Mouse (Mus musculus): ENCODE data around the gene Copg1. TPM values are rescaled to one million over a fixed set of nuclear protein-coding genes. Genes with fewer than 3 reads are reported as not detected.

Gene Copg1
- polyA plus RNA-seq (2011; ENCODE audit: insufficient read depth, insufficient read length, low read depth, missing spikeins), result 73.3 and 74.5 TPM in 2 replicates

DNA sequence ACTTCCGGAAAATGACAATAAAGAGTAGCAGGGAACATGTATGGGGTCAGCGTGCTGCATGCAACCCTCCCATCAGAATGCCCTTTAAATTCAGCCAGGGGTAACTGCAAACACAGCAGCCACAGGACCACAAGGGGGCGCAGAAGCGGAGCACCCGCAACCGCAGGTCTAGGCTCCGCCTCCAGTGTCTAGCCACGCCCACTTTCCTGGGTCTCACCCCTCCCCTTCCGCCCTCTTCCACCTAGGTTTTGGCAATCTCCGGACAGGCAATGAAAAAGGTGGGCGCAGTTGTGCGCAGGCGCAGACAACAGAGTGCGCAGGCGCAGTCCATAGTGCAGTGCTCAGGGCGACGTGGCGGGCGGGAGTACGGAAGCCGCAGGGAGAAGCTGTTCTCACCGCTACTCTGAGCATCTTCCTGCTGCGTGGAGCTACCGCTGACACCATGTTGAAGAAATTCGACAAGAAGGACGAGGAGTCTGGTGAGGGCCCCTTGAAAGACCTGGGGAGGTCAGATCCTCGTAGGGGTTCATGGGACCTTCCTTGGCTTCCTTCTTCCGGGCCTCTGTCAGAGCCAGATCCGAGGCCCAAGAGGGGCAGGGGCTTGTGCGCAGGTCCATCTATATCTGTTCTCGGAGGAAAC, at the start of gene Copg1:
Copg1 (plus strand) TSS at position 221 of the 640 bp plus-strand sequence.
- TF ChIP-seq POLR2A (IDR thresholded peaks at IDR 0.05; ENCODE audit: insufficient read depth, low read length) (peak; percentile 69), CTCF (IDR thresholded peaks at IDR 0.05; ENCODE audit: low read depth, low read length) (peak; percentile 96), EP300 (IDR thresholded peaks at IDR 0.05; ENCODE audit: insufficient read depth, low read depth, low read length) (no peak)

DNA sequence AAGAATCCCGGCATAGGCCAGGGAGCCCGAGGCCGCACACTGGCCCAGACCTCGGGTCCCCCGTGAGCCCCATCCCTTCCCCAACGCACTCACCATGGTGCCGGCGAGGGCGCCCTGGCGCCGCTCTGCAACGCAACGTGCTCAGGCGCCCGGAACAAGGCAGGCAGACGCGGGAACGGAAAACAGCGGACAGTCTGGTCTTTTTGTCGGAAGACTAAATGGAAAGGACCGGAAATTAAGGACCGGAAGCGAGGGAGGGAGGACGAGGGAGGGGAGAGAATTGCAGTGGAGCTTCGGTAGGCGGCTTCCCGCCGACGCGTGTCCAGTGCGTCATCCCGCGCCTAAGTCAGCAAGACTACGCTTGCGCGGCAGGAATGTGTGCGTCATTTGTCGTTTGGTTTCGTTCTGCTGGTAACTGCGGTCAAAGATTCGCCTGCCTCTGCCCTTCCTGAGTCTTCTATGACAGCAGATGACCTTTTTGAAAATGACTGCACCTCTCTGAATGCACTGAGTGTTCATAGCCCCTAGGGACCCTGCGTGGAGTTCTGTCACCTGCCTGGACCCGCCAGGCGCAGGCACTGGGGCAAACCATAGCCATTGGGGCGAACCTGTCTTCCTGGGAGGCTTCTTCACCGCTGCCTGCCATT, 48.9 kb upstream of the Copg1 start, which contains the start of gene Isy1:
Isy1 (minus strand) TSS at position 248 of the 647 bp plus-strand sequence.
- Histone ChIP-seq H3K4me3 (ENCODE audit: low read depth, low read length) (peak within 1 kb of the TSS; percentile 96), H3K27me3 (ENCODE audit: control insufficient read depth, insufficient read depth, low read length, poor library complexity, severe bottlenecking) (no peaks in the 10 kb centered on the region), H3K36me3 (ENCODE audit: control insufficient read depth, insufficient read depth, low read length, poor library complexity, severe bottlenecking) (peaks cover 14% of the 10 kb centered on the region), H3K4me1 (ENCODE audit: control insufficient read depth, insufficient read depth, low read length) (no peaks in the 10 kb centered on the region), H3K27ac (ENCODE audit: insufficient read depth, low read length) (peak within 1 kb of the TSS; percentile 51), H3K9ac (ENCODE audit: low read depth, poor library complexity, severe bottlenecking) (peak within 1 kb of the TSS; percentile 80), H3K9me3 (replicated peaks; ENCODE audit: control insufficient read depth, insufficient read depth, low read length, poor library complexity, severe bottlenecking) (no peaks in the 10 kb centered on the region)
- TF ChIP-seq POLR2A (IDR thresholded peaks at IDR 0.05; ENCODE audit: insufficient read depth, low read length), result peak; percentile 50
- peak; percentile 72 for TF ChIP-seq EP300 (IDR thresholded peaks at IDR 0.05; ENCODE audit: insufficient read depth, low read depth, low read length)
- no peak for TF ChIP-seq CTCF (IDR thresholded peaks at IDR 0.05; ENCODE audit: low read depth, low read length)

More for the DNA sequence above, at the start of gene Copg1:
- H3K9ac ChIP-seq (ENCODE audit: low read depth, poor library complexity, severe bottlenecking), result peak within 1 kb of the TSS; percentile 69
- no peaks in the 10 kb centered on the region for H3K9me3 ChIP-seq (replicated peaks; ENCODE audit: control insufficient read depth, insufficient read depth, low read length, poor library complexity, severe bottlenecking)
- no peak within 1 kb of the TSS for H3K27ac ChIP-seq (ENCODE audit: insufficient read depth, low read length)
- peak within 1 kb of the TSS; percentile 82 for H3K4me3 ChIP-seq (ENCODE audit: low read depth, low read length)
- peaks cover 4% of the 10 kb centered on the region; the same call in 1 of the 2 replicates for H3K36me3 ChIP-seq (ENCODE audit: control insufficient read depth, insufficient read depth, low read length, poor library complexity, severe bottlenecking)
- H3K27me3 ChIP-seq (ENCODE audit: control insufficient read depth, insufficient read depth, low read length, poor library complexity, severe bottlenecking), result no peaks in the 10 kb centered on the region
- H3K4me1 ChIP-seq (ENCODE audit: control insufficient read depth, insufficient read depth, low read length), result no peaks in the 10 kb centered on the region

DNA sequence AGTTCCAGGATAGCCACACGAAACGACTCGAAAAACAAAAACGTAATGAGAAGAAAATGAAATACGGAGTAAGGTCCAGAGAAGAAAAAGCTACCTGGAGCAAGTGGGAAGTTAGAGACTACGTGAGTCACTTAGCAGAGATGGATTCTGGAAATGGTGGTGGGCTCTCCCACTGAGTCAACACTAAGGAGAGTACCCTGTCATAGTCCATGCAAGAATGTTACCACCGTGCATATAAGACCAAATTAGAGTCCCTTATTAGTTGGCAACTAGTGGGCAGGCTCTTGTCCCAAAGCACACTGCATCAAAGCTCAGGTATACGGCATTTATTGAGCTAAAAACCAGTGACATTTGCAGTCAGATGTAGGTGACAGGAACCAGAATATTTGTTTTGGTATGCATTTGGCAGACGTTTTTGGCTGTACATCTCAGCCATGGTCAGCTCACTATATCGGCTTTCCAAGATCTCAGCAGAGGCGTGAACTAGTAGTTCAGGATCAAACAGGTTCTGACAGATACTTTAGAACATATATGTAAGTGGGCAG, 47.7 kb upstream of the Copg1 start:
- H3K27ac ChIP-seq (ENCODE audit: insufficient read depth, low read length), result no peak overlapping the region
- H3K9me3 ChIP-seq (replicated peaks; ENCODE audit: control insufficient read depth, insufficient read depth, low read length, poor library complexity, severe bottlenecking), result no peaks in the 10 kb centered on the region
- TF ChIP-seq POLR2A (IDR thresholded peaks at IDR 0.05; ENCODE audit: insufficient read depth, low read length) (no peak), CTCF (IDR thresholded peaks at IDR 0.05; ENCODE audit: low read depth, low read length) (no peak), EP300 (IDR thresholded peaks at IDR 0.05; ENCODE audit: insufficient read depth, low read depth, low read length) (no peak)
- H3K36me3 ChIP-seq (ENCODE audit: control insufficient read depth, insufficient read depth, low read length, poor library complexity, severe bottlenecking), result peaks cover 24% of the 10 kb centered on the region
- H3K4me3 ChIP-seq (ENCODE audit: low read depth, low read length), result no peak overlapping the region
- no peaks in the 10 kb centered on the region for H3K27me3 ChIP-seq (ENCODE audit: control insufficient read depth, insufficient read depth, low read length, poor library complexity, severe bottlenecking)
- H3K9ac ChIP-seq (ENCODE audit: low read depth, poor library complexity, severe bottlenecking), result peak overlapping the region; percentile 8; the same call in 1 of the 2 replicates
- H3K4me1 ChIP-seq (ENCODE audit: control insufficient read depth, insufficient read depth, low read length), result no peaks in the 10 kb centered on the region

- H3K9me3 ChIP-seq (replicated peaks; ENCODE audit: control insufficient read depth, insufficient read depth, low read length, poor library complexity, severe bottlenecking), result no peaks in the 10 kb centered on the region
- no peaks in the 10 kb centered on the region for H3K27me3 ChIP-seq (ENCODE audit: control insufficient read depth, insufficient read depth, low read length, poor library complexity, severe bottlenecking)
- H3K4me1 ChIP-seq (ENCODE audit: control insufficient read depth, insufficient read depth, low read length), result no peaks in the 10 kb centered on the region
- no peak overlapping the region for H3K27ac ChIP-seq (ENCODE audit: insufficient read depth, low read length)
- no peak overlapping the region for H3K9ac ChIP-seq (ENCODE audit: low read depth, poor library complexity, severe bottlenecking)
- no peak for TF ChIP-seq CTCF (IDR thresholded peaks at IDR 0.05; ENCODE audit: low read depth, low read length)
- no peak for TF ChIP-seq POLR2A (IDR thresholded peaks at IDR 0.05; ENCODE audit: insufficient read depth, low read length)
- TF ChIP-seq EP300 (IDR thresholded peaks at IDR 0.05; ENCODE audit: insufficient read depth, low read depth, low read length), result no peak
- no peak overlapping the region for H3K4me3 ChIP-seq (ENCODE audit: low read depth, low read length)
- H3K36me3 ChIP-seq (ENCODE audit: control insufficient read depth, insufficient read depth, low read length, poor library complexity, severe bottlenecking), result peaks cover 40% of the 10 kb centered on the region
Observed at GRCm38 (mm10) chr6:87841635-87842034, 46.0 kb upstream of the Copg1 start.

DNA sequence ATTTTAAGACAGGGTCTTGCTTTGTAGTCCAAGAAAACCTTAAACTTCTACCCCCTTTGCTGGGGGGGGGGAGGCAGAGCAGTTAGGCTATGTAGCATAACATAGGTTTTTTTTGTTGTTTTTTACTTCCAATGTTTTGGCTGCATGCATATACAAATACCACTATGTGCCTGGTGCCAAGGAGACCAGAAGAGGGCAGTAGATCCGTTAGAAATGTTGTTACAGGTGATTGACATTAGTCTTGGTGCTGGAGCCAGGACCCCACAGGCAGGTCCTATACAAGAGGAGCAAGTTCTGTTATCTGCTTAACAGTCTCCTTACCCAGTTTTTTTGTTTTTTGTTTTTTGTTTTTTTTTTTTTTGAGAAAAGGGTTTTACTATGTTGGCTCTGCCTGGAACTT, 45.4 kb upstream of the Copg1 start:
- H3K9me3 ChIP-seq (replicated peaks; ENCODE audit: control insufficient read depth, insufficient read depth, low read length, poor library complexity, severe bottlenecking), result no peaks in the 10 kb centered on the region

More for the DNA sequence above, 45.4 kb upstream of the Copg1 start:
- Histone ChIP-seq H3K36me3 (ENCODE audit: control insufficient read depth, insufficient read depth, low read length, poor library complexity, severe bottlenecking) (peaks cover 46% of the 10 kb centered on the region), H3K9ac (ENCODE audit: low read depth, poor library complexity, severe bottlenecking) (no peak overlapping the region), H3K27me3 (ENCODE audit: control insufficient read depth, insufficient read depth, low read length, poor library complexity, severe bottlenecking) (no peaks in the 10 kb centered on the region), H3K27ac (ENCODE audit: insufficient read depth, low read length) (no peak overlapping the region), H3K4me1 (ENCODE audit: control insufficient read depth, insufficient read depth, low read length) (no peaks in the 10 kb centered on the region), H3K4me3 (ENCODE audit: low read depth, low read length) (no peak overlapping the region)
- TF ChIP-seq EP300 (IDR thresholded peaks at IDR 0.05; ENCODE audit: insufficient read depth, low read depth, low read length) (no peak), CTCF (IDR thresholded peaks at IDR 0.05; ENCODE audit: low read depth, low read length) (no peak), POLR2A (IDR thresholded peaks at IDR 0.05; ENCODE audit: insufficient read depth, low read length) (no peak)

All from ES-Bruce4 (cell line).